Mouse (Mus musculus): ENCODE results near the gene Phkb.

Phkb gene

DNA sequence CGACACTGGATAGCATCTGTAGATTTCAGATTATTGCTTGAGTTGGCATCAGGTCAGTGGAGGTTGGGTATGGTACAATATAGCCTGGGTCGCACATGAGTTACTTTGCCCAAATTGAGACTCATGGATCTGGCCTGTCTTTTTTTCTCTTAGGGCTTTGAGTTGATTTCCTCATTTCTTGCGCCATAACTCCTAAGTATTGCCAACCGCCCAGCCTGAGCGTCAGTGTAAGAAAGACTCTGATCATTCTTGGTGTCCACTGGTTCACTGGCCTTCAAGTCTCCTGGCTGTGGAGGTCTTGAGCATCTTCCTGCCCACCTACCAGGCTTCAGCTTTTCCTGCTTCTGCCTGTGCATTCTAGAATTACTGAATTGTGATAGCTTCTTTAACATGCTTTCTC, 104.1 kb downstream of the Phkb start:
- no peak for DNase-seq (ENCODE audit: low spot score)

DNA sequence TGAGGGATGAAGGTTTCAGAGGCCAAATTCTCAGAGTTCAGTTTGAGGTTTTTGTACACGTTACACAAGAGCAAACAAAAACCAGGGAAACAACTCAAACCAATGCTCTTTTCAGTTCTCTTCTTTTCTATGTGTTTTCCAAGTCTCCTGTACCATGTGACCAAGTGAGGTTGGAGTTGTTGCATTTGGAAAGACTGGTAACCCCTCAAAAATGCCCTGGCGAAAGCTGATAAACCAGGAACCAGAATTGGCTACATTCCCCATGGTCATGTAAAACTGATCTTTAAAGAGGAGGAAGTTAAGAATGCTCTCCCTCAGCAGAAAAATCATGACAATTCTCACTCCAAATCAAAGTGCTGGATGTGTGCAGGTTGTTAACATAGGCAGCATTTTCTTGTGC, 117.6 kb downstream of the Phkb start:
- no peak for DNase-seq (ENCODE audit: low spot score)

DNA sequence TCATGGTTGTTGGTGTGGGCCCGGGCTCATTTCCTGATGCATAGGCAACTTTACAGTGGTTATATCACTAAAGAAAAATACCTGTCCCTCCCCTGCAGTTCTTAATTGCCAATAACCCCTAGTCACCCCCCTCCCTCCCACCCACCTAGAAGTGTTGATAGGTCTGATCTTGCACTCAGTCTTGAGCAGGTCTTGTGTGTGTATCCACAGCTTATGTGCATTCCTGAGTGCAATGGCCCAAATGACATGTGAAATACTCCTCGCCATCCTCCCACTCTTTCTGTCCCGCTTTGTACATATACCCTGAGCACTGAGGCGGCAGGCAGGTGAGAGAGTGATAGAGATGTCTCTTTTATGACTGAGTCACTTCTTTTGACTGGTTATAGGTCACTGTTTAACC, 119.1 kb downstream of the Phkb start:
- DNase-seq (ENCODE audit: low spot score) = no peak

DNA sequence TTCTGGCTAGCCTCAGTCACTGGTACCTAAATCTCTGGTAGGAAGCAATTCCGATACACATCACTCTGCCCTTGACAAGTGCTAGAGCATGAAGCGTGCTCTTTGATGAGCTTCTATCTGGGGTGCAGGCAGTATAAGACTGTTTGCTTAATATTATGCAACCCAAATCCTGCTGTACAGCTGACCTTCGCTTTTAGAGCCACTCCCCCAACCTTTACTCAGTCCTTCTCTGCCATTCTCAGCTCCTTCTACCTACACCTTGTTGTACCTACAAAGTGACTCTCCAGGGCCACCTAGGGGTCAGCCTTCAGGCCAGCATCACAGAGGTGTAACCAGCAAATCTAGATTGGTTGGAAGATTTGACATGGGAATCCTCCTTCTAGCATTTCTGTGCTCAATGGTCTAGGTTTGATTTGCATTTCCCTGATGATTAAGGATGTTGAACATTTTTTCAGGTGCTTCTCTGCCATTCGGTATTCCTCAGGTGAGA, 136.9 kb downstream of the Phkb start:
- DNase-seq (ENCODE audit: low spot score) = no peak

DNA sequence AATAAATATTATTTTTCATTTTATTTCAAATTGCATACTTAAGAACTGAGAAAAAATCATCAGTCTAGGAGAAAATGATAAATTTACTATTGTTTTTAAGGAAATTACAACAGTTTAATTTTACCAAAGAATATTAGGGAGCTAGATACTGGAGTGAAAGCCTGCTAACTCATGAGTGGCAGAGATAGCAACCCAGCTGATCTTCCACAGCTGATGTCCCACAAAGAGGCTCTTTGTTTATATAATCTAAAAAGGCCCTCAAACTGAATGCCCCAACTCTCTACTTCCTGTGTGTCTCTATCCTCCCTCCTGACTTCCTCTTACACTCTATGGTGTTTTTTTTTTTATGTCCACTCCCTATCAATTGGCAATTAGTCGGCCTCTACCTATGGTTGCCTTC, 152.2 kb downstream of the Phkb start:
- no peak for DNase-seq (ENCODE audit: low spot score)

DNA sequence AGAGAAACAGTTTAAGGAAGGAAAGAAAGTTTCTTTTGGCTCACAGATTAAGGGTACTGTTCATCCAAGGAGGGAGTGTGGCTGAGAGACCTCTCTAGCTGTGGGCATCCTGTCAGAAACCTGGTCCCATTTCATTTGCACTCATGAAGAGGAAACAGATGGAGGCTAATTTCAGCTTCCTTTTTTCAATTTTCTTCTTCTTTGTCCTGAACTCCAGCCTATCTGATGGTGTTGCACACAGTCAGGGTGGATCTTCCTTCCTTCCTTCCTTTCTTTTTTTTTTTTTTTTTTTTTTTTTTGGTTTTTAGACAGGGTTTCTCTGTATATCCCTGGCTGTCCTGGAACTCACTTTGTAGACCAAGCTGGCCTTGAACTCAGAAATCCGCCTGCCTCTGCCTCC, 152.9 kb downstream of the Phkb start:
- DNase-seq (ENCODE audit: low spot score) = no peak

DNA sequence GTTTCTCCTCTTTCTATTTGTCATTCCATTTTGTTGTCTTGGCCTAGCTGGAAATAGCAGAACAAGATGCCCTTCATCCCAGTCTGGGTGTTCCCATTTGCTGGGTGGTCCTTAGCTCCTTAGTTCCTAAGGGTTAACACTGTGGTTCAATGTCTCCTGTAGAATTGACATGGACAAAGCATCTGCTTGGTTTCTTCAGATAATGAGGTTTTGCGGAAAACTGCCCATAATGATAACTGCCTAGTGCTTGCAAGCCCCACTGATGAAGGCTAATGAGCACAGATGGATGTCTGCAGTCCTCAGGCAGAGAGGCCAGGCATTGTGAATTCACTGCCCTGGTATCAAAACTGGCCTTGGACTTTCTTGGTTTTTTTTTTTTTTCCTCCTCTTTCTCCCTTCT, 155.2 kb downstream of the Phkb start:
- no peak for DNase-seq (ENCODE audit: low spot score)

DNA sequence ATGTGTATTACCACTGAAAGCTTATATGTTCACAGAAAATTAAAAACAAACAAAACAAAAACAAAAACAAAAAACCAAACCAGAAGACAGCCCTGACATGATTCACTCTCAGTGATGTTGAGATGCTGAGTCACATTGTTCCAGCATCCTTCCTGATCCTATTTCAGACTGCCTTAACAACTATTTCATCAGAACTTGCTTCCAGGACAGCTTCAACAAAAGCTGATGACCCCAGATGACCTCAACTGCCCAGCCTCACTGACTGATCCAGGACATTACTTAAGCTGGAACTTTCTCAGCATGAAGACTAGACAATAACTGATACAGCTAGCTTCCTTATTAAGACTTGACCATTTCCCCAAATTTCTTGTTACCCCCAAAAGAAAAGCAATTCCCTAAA, 165.7 kb downstream of the Phkb start:
- no peak for DNase-seq (ENCODE audit: low spot score)

DNA sequence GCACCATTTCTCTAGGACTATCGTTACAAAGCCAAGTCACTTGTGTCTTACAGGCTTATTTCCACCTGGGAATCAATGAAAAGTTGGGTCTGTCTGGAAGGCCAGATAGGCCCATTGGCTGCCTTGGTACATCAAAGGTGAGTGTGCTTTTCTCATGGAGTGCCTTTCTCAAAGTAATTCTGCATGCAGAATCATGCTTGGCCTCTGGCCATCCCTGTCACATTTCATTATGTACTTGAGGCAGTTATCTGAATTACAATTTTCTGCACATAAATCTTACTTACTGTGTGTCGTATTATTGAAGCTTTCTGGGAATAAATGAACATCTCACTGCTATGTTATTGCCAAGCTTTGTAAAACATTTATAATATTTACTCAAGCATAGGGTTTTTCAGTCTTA, 176.0 kb downstream of the Phkb start:
- no peak for DNase-seq (ENCODE audit: low spot score)

DNA sequence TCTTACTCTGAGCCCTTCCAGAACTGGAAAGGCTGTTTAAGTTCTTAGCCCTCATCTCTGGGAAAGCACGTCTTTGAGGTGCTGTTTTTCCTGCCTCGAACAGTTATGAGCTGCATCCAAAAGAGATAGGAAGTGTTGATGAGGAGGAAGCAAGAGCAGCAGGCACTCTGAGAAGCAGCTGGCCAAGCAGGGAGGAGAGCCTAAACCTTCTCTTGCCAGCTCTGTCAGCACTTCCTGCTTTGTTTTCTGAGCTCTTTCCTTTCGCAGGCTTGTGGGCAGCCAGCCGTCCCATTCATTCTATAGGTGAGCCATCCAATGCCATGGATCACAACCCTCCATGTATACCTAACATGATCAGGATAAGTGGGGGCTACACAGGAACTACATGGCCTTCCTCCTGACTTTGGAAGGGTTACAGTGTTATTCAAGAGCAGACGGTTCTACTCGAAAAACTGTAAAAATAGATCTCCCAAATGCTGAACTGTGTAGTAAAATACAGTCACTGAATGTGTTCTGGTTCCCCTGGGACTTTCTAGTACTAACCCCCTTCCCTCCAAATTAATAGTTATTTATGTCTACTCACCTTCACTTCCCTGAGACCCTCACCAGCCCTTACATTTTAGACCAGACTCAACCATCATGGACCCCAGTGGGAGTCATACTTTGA, 188.0 kb downstream of the Phkb start:
- peak; percentile 29 for DNase-seq (ENCODE audit: low spot score)

DNA sequence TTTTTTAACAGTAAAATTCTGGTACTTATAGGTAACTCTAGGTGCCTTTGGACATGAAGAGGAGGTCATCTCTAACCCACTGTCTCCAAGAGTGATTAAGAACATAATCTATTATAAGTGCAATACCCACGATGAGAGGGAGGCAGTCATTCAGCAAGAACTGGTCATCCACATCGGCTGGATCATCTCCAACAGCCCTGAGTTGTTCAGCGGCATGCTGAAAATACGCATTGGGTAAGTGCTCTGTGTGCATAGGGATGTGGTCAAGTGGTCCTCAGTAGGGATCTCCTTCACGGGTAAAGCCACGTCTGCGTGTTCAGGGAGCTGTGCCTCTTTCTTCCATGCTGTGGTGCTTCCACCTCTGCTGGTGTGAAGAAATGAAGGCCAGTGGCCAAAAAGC, 188.7 kb downstream of the Phkb start:
- no peak for DNase-seq (ENCODE audit: low spot score)

DNA sequence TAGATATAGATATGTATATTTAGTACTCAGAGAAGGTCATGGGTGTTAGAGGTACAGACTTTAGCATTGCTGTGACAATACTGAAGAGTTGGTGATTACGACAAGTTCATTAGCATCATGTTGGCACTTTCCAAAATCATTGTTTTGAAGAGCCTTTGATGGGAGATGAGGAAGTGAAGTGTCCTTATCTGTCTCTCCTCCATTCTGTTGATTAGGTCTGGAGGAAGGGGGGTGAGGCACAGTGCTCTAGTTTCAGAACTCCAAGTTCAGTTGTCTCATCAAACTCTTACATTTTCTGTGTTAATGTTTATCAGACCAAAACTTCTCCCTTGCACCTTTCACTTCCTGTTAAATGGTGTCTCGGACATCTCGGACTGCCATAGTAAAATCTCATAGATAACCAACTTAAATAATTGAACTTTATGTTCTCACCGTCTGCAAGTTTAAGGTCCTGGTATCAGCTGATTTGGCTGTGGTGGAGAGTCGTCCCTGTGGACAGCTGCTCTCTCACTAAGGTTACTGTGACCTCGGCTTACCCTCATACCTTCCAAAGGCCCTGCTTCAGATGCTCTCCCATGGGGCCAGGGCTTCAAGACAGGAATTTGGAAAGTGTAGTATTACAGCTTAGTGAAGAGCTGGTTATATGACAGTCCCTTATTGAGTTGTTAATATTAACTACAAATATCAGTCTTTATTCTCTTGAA, 194.1 kb downstream of the Phkb start:
- no peak for DNase-seq (ENCODE audit: low spot score)

DNA sequence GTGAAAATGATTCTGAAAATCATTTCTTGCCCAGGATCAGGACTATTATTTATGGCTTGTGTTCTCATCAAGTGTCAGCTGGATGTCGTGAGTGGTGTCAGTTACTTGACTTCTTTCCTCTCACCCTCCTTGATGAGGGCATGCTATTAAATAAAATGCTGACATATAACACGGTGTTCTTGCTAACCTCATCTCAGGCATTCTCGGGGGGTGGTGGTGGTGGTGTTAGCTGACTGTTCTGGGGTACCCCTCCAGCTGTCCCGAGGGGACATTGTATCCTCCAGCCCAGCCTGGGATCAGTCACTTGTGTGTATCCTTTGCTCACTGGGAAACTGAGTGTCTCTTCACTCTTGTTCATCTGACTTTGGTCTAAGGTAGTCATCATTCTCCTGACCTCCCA, 194.6 kb downstream of the Phkb start:
- DNase-seq (ENCODE audit: low spot score) = no peak

DNA sequence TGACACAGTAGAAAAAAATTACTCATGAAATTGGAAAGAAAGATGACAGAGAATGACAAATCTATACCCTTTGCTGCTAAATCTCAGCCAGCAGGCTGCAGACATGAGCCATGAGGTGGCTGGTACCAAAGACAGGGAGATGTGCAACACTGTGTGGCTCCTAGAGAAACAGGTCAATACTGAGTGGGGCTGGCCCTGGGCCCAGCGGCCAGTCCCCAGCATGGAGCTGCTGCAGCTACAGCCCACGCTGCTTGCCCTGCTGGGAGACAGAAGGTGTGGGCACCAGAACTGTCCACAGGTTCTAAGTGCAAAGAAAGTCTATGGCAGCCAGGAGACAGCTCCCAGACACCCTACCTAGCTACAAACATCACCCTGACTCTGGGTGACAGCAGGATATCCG, 197.7 kb downstream of the Phkb start:
- DNase-seq (ENCODE audit: low spot score) = no peak

DNA sequence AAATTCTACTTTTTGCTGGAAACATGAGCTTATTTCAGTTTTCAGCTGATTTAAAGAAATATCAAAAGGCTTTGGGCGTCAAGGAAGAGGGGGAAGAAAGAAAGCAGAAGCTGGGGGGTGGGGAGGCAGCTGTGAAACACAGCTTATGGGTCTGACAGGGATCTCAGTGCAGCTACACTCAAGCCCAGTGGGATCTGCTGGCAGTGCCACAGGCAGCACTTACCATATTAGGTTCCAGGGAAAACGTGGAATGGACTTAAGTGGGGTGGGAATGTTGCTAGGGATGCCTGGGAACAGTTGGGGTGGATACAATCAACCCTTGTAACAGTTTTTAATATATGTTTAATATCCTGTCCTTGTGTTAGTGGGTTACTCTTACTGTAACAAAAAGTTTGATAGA, 201.3 kb downstream of the Phkb start:
- no peak for DNase-seq (ENCODE audit: low spot score)

DNA sequence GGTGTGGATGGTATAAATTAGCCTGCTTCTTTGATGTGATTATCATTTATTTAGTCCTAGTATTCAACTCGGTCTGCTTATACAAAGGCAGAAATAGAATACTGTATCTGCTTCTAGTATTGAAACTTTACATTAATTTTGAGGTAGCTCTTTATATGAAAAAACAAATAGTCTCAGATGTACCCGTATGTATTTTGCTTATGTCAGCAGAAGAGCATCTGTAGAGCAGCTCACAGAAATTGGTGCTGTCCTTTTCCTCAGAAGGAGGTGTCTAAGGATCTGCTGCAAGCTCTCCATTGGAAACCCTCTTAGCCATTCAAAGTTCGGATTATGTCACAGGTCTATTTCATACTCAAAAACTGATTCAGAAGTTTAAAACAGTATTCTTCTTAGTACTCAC, 210.1 kb downstream of the Phkb start:
- no peak for DNase-seq (ENCODE audit: low spot score)

DNA sequence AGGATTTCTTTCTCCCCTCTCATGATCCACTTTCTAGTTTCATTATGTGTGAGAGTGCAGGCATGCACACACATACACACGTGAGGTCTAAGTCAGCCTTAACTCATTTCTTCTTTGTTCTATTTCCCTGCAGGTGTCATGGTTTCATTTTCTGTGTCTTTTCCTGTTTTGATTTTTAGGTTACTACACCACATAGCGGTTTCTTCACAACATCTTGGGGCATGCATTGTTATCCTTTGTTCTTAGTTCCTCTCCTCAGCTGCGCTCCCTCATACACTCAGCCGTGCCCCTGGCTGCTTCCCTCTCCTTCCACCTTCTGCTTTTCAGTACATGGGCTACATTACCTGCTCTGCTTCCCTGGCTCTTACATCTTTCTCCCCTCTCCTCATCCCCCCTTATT, 211.2 kb downstream of the Phkb start:
- no peak for DNase-seq (ENCODE audit: low spot score)

DNA sequence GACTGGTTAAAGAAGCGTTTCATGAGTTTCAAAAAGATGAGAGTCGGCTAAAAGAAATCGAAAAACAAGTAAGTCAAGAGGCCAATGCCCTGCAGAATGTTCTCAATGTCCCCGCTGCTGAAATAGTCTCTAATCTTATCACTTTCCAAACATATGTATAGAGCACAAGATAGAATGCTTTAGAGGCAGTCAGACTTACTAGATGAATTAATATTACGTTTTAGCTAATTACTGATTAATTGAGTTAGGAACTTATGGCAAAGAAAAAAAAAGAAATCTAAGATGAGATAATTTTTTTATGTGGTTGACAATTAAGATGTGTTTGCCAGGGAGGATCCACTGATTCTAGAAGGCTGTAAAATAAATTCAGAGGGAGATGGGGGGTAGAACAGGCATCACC, 217.9 kb downstream of the Phkb start:
- DNase-seq (ENCODE audit: low spot score) = no peak

DNA sequence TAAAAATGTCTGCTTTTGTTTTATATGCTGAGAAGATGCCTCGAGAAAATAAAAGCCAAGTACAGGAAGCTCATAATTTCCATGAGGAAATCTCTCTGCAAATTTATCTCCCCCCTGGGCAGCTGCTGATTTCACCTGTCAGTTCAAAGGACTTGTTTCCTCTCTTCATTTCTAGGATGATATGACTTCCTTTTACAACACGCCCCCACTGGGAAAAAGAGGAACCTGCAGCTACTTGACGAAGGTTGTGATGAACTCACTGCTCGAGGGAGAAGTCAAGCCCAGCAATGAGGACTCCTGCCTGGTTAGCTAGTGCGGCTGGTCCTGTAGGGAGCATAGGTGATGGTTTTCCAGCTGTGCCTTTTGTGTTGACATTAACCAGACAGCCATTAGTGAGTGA, 218.4 kb downstream of the Phkb start:
- no peak for DNase-seq (ENCODE audit: low spot score)

DNA sequence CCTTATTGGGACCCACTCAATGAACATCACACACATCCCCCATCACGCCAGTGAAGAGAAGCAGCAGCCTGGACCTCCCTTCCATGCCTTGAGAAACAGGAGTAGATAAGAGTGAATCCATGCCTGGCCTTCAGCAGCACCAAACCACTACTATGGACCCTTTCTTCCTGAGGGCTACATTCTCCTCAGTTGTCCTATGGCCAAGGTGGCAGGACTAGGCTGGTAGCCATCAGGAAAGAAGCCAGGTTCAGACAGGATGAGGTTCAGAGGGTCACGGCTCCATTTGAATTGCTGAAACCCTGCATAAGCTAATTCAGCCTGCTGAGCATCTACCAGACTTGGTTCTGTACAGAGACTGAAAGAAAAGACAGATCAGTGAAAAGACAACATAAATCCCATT, 222.7 kb downstream of the Phkb start:
- no peak for DNase-seq (ENCODE audit: low spot score)

DNA sequence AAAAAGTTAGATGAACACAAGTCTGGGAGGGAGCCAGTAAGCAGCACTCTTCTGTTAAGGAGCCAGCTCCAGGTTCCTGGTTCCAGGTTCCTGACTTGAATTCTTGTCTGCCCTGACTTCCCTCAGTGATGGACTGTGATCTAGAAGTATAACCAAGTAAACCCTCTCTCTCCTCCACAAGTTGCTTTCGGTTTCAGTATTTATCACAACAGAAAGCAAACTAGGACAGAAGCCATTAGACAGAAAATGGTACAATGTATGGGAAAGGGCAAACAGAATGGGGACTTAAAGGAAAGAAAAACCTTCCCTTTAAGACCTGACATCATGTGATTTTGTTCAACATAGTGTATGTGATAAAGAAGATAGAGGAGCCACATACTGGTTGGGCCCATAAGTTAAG, 238.7 kb downstream of the Phkb start:
- no peak for DNase-seq (ENCODE audit: low spot score)

DNA sequence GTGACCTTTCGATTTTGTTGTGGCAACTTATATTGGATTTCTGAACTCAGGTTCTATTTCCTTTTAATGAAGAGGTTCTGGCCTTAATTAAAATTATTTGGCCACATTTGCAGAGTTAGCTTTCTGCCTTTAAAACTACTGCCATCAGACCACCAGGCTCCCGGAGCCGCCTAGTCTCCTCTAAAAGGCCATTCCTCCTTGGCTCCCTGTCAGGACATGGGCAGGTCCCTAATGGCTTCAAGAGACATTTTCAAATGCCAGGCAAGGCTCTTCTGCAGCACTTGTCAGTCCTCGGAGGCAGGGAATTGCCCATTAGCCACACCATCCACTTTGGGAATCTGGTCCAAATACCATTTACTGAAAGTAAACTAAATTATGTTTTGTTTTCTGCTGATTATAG, 242.6 kb downstream of the Phkb start:
- DNase-seq (ENCODE audit: low spot score) = no peak

DNA sequence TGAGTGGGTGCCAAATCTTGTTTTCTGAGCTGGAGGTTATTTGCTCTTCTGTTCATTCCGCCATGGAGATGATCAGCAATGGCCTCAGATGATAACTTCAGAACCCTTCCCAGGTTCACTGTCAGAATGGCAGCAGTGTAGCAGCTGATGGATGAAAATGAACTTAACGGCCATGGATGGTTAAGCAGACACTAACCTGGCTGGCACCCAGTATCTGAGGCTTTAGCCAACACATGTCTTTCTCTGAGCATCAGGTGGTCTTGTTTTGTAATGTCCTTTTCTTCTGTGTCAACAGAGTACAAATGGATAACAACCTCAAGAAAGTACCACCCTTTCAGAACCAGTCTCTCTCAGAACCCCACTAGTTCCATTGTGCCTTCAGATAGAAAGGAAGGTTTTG, 246.0 kb downstream of the Phkb start:
- DNase-seq (ENCODE audit: low spot score) = no peak

DNA sequence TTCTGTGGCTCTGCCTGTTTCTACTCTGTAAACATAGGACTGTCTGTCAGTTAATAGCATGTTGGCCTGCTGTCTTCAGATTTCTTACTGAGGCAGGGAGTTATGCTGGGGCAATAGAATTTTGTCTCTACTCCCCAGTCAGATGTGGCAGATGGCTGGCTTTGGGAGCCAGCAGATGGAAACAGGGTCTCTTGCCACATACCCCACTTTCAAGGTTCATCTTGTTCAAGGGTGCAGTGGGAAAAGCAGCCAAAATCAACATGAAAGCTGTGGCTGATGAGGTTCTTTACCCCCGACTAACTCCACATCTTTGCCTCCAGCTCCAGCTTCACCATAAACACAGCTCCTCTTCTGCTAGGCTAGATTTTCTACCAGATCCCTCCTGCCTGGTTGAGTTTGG, 246.7 kb downstream of the Phkb start:
- no peak for DNase-seq (ENCODE audit: low spot score)

Measured in layer of hippocampus, adult 9-10 months (tissue).